In the genomic region with DNA sequence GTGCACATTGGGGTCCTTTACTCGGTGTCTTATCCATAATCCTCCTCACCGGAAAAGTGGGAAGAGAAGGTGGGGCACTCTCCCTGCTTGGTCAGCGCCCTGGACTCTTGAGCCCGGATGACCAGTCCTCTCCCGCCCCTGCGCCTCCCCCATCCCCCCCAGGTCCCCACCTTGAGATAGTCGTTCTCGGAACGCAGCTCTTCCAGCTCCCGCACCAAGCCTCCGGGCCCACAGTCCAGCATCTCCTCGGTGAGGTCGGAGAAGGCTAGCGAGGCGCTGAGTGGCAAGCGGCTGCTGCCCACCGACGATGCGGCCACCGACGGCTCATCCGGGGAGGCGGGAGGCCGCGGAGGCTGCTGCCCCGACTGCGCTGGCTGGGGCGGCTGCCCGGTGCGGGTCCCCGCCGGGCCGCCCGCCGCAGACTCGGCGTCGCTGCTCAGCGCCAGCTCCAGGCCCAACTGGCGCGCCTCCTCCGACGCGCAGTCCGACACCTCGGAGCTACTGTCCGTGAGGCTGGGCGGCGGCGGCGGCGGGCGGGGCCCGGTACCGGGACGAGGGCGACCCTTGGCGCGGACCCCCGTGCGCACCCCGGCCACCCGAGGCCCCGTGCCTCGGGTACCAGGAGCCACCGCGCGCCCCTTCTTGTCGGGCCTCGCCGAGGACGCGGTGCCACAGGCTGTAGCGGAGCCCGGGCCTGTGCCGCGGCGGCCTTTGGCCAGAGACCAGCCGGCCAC, we compare ENCODE assay signal across 8 mouse cellular contexts. TPM values are rescaled to one million over a fixed set of nuclear protein-coding genes. Genes with fewer than 3 reads are reported as not detected.
DNase-seq lines count a peak whose midpoint lies in the region; ATAC-seq and TF ChIP-seq lines count a peak whose summit lies in the region.

No protein-coding gene starts in this region.

- no peak for ATAC-seq in heart, embryonic 14.5 days (ENCODE audit: insufficient number of reproducible peaks, insufficient read depth, low FRiP score, low read depth)
- ATAC-seq in limb, embryonic 15.5 days (ENCODE audit: insufficient number of reproducible peaks, low FRiP score, low TSS enrichment, low read depth) = no peak
- no peak for ATAC-seq in erythroid progenitor cell, adult 5-6 weeks (replicated peaks; ENCODE audit: low FRiP score, poor library complexity, severe bottlenecking)

- H3K4me2 ChIP-seq in heart, embryonic 14.5 days (ENCODE audit: low read length) = peak overlapping the region; percentile 91
- H3K4me2 ChIP-seq in limb, embryonic 15.5 days = peak overlapping the region; percentile 81

- peaks cover 11% of the 10 kb centered on the region for H3K4me1 ChIP-seq in thymus, adult 2 months (replicated peaks; ENCODE audit: control insufficient read depth, insufficient read depth, low read length)
- peaks cover 43 to 53% of the 10 kb centered on the region in 2 experiments for H3K4me1 ChIP-seq in heart, embryonic 14.5 days (ENCODE audit: control insufficient read depth in 2 of 2, insufficient read depth in 2 of 2, low read length in 2 of 2)
- peaks cover 50% of the 10 kb centered on the region for H3K4me1 ChIP-seq in limb, embryonic 15.5 days
- peaks cover 46% of the 10 kb centered on the region for H3K4me1 ChIP-seq in olfactory bulb, adult 2 months (ENCODE audit: control insufficient read depth, insufficient read depth, low read length)

- H3K4me3 ChIP-seq in thymus, adult 2 months (ENCODE audit: control insufficient read depth, insufficient read depth, low read length) = peak overlapping the region; percentile 37
- H3K4me3 ChIP-seq in heart, embryonic 14.5 days (ENCODE audit: control insufficient read depth in 1 of 2, insufficient read depth in 1 of 2, low read depth in 1 of 2, low read length in 2 of 2) = peak overlapping the region; percentile 78 to 95
- H3K4me3 ChIP-seq in limb, embryonic 15.5 days = peak overlapping the region; percentile 92
- peak overlapping the region; percentile 80 for H3K4me3 ChIP-seq in olfactory bulb, adult 2 months (ENCODE audit: insufficient read depth, low read depth, low read length)

- no peak overlapping the region for H3K27ac ChIP-seq in thymus, adult 2 months (ENCODE audit: control insufficient read depth, insufficient read depth, low read length)
- H3K27ac ChIP-seq in heart, embryonic 14.5 days (replicated peaks in 1 of 2; ENCODE audit: control insufficient read depth in 1 of 2, insufficient read depth in 1 of 2, low read depth in 2 of 2, low read length in 2 of 2) = peak overlapping the region; percentile 79 to 94
- peak overlapping the region; percentile 97 for H3K27ac ChIP-seq in limb, embryonic 15.5 days
- H3K27ac ChIP-seq in olfactory bulb, adult 2 months (ENCODE audit: insufficient read depth, low read depth, low read length) = peak overlapping the region; percentile 38

- WGBS in thymus, adult 2 months = 2% methylated on average over 78 of the region's 79 CpGs
- under 1% methylated on average over 74 of the region's 79 CpGs for WGBS in heart, embryonic 14.5 days
- under 1% methylated on average over 69 of the region's 79 CpGs for whole genome bisulfite sequencing in limb, embryonic 15.5 days
- under 1% methylated on average over 79 of the region's 79 CpGs for WGBS in olfactory bulb, adult 2 months

- H3K9me3 ChIP-seq in heart, embryonic 14.5 days (ENCODE audit: control insufficient read depth, low read length) = no peaks in the 10 kb centered on the region
- no peaks in the 10 kb centered on the region for H3K9me3 ChIP-seq in limb, embryonic 15.5 days

- peaks cover 6% of the 10 kb centered on the region; the same call in 1 of the 2 replicates for H3K27me3 ChIP-seq in thymus, adult 2 months (ENCODE audit: control insufficient read depth, insufficient read depth, low read length)
- H3K27me3 ChIP-seq in heart, embryonic 14.5 days (ENCODE audit: control insufficient read depth, insufficient read depth, low read length) = no peaks in the 10 kb centered on the region
- no peaks in the 10 kb centered on the region for H3K27me3 ChIP-seq in limb, embryonic 15.5 days

- no peak for TF ChIP-seq CTCF in thymus, adult 2 months (IDR thresholded peaks at IDR 0.05; ENCODE audit: borderline replicate concordance, control insufficient read depth, extremely low read depth, insufficient read depth, low read length, poor library complexity)
- TF ChIP-seq CTCF in olfactory bulb, adult 2 months (IDR thresholded peaks at IDR 0.05; ENCODE audit: insufficient read depth, low read depth, low read length) = no peak

- H3K9ac ChIP-seq in heart, embryonic 14.5 days (ENCODE audit: low read length) = peak overlapping the region; percentile 97
- H3K9ac ChIP-seq in limb, embryonic 15.5 days = peak overlapping the region; percentile 93

- H3K36me3 ChIP-seq in thymus, adult 2 months (ENCODE audit: control insufficient read depth, insufficient read depth, low read length) = no peaks in the 10 kb centered on the region
- H3K36me3 ChIP-seq in heart, embryonic 14.5 days (ENCODE audit: control insufficient read depth, insufficient read depth, low read length) = peaks cover 17% of the 10 kb centered on the region
- peaks cover 7% of the 10 kb centered on the region; the same call in 1 of the 2 replicates for H3K36me3 ChIP-seq in limb, embryonic 15.5 days

- no peak for TF ChIP-seq POLR2A in thymus, adult 2 months (IDR thresholded peaks at IDR 0.05; ENCODE audit: control insufficient read depth, extremely low read depth, insufficient read depth, low read length, poor library complexity)
- TF ChIP-seq POLR2A in olfactory bulb, adult 2 months (IDR thresholded peaks at IDR 0.05; ENCODE audit: insufficient read depth, low read depth, low read length) = no peak

- peak; percentile 57 for DNase-seq in cerebellum, adult 11 months
- no peak for DNase-seq in cerebellum, postnatal 4 days (ENCODE audit: low spot score in 2 of 2)
- no peak for DNase-seq in thymus, adult 2 months
- DNase-seq in thymus, postnatal 0 days (ENCODE audit: low spot score) = no peak

RNA-seq across cellular contexts. Expression of a gene that starts 0.8 kb away (rescaled TPM):
- polyA plus RNA-seq in thymus, adult 2 months (2012; rRNA removed) = 5.2 and 5.3 TPM in 2 replicates
- polyA plus RNA-seq in thymus, postnatal 0 days (2015; fragmentation: Nextera tagmentation; extraction: Ambion mirVana) = 0.57 TPM in 2 replicates
- 4.1 and 5.0 TPM in 2 replicates for polyA plus RNA-seq in heart, embryonic 14.5 days (2014; fragmentation: Nextera tagmentation; extraction: Ambion mirVana)
- polyA plus RNA-seq in limb, embryonic 15.5 days (2015; fragmentation: Nextera tagmentation; extraction: Ambion mirVana) = 2.3 and 2.9 TPM in 2 replicates
- polyA plus RNA-seq in olfactory bulb, adult 2 months (2012; ENCODE audit: insufficient read depth, insufficient read length, low replicate concordance, missing spikeins) = not detected in 2 replicates
- total RNA-seq in erythroid progenitor cell, adult 5-6 weeks (2015; ENCODE audit: low replicate concordance) = 0.36 and 0.42 TPM in 2 replicates
- 2.8 and 3.6 TPM in 2 replicates for total RNA-seq in erythroid progenitor cell, adult 5-6 weeks (2017; ENCODE audit: low replicate concordance)

RNA-seq across cellular contexts. Expression of a gene that starts 8.6 kb away (rescaled TPM):
- not detected in 2 replicates for polyA plus RNA-seq in thymus, adult 2 months (2012; rRNA removed)
- polyA plus RNA-seq in thymus, postnatal 0 days (2015; fragmentation: Nextera tagmentation; extraction: Ambion mirVana) = not detected in 2 replicates
- polyA plus RNA-seq in heart, embryonic 14.5 days (2014; fragmentation: Nextera tagmentation; extraction: Ambion mirVana) = not detected in 2 replicates
- not detected in 2 replicates for polyA plus RNA-seq in limb, embryonic 15.5 days (2015; fragmentation: Nextera tagmentation; extraction: Ambion mirVana)
- not detected in 2 replicates for polyA plus RNA-seq in olfactory bulb, adult 2 months (2012; ENCODE audit: insufficient read depth, insufficient read length, low replicate concordance, missing spikeins)
- not detected in 2 replicates for total RNA-seq in erythroid progenitor cell, adult 5-6 weeks (2015; ENCODE audit: low replicate concordance)
- total RNA-seq in erythroid progenitor cell, adult 5-6 weeks (2017; ENCODE audit: low replicate concordance) = not detected in 2 replicates

RNA-seq across cellular contexts. Expression of a gene that starts 56.8 kb away (rescaled TPM):
- 49.9 and 57.1 TPM in 2 replicates for polyA plus RNA-seq in thymus, adult 2 months (2012; rRNA removed)
- polyA plus RNA-seq in thymus, postnatal 0 days (2015; fragmentation: Nextera tagmentation; extraction: Ambion mirVana) = 23.5 and 25.5 TPM in 2 replicates
- polyA plus RNA-seq in heart, embryonic 14.5 days (2014; fragmentation: Nextera tagmentation; extraction: Ambion mirVana) = 18.3 and 19.6 TPM in 2 replicates
- polyA plus RNA-seq in limb, embryonic 15.5 days (2015; fragmentation: Nextera tagmentation; extraction: Ambion mirVana) = 21.4 and 24.1 TPM in 2 replicates
- not detected in 2 replicates for polyA plus RNA-seq in olfactory bulb, adult 2 months (2012; ENCODE audit: insufficient read depth, insufficient read length, low replicate concordance, missing spikeins)
- 82.5 and 112 TPM in 2 replicates for total RNA-seq in erythroid progenitor cell, adult 5-6 weeks (2015; ENCODE audit: low replicate concordance)
- total RNA-seq in erythroid progenitor cell, adult 5-6 weeks (2017; ENCODE audit: low replicate concordance) = 57.0 and 75.2 TPM in 2 replicates

Comparison
In these comparisons a context has a peak if more than half of its experiments do, and no peak if none do; other contexts are left out.
1. H3K4me3 ChIP-seq: peak in every context shown above with its lines; median percentile 92 in limb, embryonic 15.5 days; 86 in heart, embryonic 14.5 days; 80 in olfactory bulb, adult 2 months; 37 in thymus, adult 2 months.